Mouse (Mus musculus): ENCODE results near the gene Sox4. TPM values are rescaled to one million over a fixed set of nuclear protein-coding genes. Genes with fewer than 3 reads are reported as not detected.

The Sox4 gene
- 19.1 and 19.8 TPM in 2 replicates for polyA plus RNA-seq (2012; rRNA removed)

DNA sequence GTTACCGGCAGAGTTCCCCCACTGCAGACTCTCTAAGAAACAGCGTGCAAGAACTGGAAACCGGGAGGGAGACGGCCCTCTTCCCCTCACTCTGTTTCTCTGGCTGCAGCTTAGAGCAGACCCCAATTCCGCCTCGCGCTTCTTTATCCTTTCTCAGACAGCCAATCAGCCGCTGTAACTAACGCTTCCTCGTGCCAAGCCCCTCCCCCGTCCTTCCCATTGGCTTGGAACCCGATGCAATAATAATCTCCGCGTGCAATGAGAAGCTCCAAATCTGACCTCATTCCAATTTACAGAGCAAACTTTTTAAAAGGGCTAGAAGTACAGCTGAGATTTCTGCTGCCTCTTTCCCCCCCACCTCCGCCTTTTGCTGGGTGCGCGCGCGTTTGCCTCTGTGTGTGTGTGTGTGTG lies at the start of gene Sox4:
Sox4 (minus strand) TSS at position 133 of the 411 bp plus-strand sequence.
- peak; percentile 82 for DNase-seq (ENCODE audit: low spot score)

DNA sequence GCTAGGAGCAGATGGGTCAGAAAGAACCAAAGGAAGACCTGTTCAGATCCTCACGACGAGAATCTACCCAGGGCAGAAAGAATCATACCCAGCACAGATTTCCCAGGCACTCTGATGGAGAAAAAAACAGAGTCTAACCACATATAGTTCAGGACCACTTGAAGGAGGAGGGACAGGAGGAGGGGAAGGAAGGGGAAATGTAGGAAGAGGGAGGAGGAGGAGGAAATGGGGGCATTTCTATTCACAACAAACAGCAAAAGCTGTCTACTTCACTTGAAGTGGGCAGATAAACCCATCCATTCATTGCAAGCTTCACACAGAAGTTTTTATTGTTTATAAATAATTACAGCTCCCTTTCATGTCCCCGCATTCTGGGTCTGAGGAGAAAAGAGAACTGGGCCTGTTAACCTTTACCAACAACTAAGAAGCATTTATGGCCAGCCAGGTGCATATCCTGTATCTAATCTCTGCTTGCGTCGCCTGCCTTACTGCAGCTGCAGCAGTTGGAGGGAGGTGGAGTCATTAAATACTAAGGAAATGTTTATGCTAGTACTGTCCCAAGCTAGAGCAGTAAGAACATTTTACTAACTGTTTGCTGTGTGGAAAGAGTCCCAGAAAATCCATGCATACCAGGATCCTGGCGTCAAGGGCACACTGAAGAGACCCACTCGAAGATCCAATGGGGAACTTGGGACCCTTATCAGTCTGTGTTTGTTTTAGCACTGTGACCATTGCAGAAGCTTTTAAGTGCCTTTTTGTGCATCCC lies 38.6 kb upstream of the Sox4 start:
- no peak for DNase-seq (ENCODE audit: low spot score)

DNA sequence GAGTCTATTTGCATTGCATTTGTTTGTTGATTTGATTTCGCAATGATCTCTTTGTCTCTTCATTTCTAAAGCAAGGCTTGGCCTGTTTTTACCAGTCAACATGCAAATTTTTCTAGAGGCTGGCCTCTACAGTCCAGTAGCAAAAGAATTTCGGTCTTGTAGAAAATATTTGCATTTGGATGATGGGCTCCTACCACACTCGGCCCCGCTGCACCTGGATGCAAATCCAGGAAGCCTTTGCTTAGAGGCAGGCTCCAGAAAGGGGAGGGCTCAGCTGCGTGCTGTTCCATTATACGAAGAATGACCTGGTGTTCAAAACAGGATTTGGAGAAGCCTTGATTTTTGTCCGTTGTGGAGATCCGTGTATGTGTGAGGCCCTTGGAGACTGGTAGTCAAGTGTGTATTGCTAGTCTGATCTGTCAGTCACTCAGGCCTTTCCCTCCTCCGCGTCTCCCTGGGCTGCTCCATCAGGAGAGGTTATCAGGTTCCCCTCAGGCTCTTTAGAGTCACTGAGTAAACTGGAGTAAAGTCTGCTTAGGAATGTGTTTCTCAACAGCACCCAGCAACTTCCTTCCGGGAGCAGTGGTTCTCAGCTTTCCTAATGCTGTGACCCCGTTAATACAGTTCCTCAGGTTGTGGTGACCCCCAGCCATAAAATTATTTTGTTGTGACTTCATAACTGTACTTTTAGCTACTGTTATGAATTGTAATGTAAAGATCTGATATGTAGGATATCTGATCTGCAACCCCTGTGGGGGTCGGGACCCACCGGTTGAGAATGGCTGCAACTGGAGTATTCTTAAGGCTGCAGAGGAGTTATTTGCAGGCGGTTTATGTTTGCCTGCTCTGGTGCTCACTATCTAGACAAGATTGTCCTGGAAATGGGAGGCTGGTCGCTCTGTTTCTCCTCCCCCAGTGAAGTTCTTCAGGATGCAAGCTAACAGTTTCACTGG lies 35.5 kb upstream of the Sox4 start:
- no peak for DNase-seq (ENCODE audit: low spot score)

DNA sequence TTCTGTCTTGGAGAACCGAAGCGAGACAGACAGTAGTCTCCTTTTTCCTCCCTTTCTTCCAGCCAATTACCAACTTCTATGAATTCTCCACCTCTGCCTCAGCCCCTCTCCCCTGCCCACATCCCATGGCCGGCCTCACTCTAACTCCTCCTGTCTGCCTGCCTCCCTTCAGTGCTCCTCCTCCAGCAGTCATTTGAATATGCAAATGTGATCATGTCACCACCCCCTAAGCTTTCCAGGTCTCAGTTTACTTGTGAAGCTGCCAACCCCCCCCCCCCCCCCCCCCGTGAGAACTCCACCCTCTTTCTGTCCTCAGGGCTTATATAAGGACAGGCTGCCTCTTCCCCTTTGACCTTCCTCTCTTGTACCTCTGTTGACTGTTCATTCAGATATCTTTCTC lies 27.2 kb upstream of the Sox4 start:
- no peak for DNase-seq (ENCODE audit: low spot score)

DNA sequence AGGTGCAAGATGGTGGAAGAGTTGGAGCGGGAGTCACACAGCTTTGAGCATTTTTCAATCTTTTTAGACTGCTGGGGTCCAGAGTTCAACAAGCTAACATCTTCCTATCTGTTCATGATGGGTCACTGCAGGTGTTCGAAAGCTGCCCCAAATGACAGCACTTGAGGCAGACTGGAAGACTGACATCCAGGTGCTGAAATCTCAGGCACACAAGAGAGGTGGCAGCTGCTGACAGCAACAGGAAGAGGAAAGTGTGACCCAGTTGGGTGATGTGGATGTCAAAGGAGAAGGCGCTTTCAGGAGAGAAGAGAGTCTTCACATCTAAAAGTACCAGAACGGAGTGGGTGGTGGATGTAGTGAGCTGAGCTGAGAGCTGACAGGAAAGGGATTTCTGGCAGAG lies 21.5 kb upstream of the Sox4 start:
- DNase-seq (ENCODE audit: low spot score), result no peak

DNA sequence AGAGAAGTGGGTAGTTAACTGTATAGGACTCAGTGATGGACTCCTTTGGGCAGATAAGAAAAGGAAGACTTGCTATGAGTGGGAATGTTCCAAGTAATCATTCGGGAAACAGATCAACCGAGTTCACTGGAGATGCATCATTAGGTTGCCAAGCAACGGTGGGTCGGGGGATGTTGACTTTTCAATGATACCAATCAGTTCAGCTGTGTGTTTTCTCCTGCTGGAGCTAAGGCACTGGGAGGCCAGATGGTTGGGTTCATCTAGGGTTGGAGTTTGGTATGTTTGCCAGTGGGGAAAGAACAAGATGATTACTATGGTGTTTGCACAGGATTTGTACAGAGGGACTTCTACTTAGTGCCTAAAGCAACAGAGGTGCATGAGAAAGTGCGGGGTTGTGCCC lies 21.1 kb upstream of the Sox4 start:
- DNase-seq (ENCODE audit: low spot score), result no peak

DNA sequence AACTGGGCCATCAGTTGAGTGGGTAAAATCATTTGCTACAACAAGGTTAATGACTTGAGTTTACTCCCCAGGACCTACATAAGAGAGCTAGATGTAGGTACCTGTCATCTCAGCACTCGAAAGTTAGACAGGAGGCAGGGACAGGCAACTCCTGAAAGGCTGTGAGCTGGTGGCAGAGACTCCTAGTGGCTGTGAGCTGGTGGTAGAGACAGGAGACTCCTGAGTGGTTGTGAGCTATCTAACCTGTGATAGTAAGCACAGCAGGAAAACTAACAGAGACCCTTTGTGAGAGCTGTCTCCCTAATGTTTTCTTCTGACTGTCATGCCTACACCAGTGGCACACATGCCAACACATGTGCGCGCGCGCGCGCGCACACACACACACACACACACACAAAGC lies 7.4 kb upstream of the Sox4 start:
- no peak for DNase-seq (ENCODE audit: low spot score)

DNA sequence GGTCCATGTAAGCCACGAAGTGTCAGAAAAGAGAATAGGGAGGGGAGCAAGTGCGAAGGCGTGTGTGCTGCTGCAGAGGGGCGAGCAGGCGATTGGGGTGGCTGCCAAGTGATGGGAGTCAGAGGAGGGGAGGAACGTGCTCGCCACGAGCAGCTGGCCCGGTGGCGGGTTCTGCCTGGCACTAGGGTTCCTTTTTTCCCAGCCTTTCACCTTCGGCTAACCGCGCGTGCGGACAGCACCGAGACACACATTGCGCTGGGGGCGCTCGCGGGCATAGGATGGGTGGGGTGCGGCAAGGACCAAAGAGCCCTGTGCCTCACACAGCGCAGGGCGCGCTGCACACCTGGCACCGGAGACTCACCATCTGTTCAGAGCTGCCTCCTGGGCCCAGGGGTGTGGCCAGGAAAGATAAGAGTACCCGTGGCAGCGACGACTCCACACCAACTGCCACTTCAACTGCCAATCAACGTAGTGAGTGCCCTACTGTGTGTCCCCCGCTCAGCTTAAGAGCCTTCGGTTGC lies 6.0 kb upstream of the Sox4 start:
- DNase-seq (ENCODE audit: low spot score), result peak; percentile 73

DNA sequence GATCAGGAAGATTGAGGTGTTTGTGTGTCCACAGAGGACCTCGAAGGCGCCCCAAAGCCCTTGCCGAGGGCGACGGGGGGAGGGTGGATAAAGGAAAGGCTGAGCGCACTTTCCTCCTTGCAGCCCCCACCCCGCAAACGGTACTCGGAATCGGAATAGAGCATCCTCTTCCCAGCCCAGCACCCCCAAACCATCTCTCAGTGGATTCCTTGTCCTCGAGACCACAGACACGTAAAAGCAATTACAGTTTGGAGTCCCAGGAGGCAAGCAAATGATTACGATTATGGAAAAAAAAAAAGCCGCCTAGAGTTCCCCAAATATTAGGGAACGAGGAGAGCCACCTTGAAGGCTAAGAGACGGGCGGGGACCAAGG lies 5.5 kb upstream of the Sox4 start:
- DNase-seq (ENCODE audit: low spot score), result no peak

DNA sequence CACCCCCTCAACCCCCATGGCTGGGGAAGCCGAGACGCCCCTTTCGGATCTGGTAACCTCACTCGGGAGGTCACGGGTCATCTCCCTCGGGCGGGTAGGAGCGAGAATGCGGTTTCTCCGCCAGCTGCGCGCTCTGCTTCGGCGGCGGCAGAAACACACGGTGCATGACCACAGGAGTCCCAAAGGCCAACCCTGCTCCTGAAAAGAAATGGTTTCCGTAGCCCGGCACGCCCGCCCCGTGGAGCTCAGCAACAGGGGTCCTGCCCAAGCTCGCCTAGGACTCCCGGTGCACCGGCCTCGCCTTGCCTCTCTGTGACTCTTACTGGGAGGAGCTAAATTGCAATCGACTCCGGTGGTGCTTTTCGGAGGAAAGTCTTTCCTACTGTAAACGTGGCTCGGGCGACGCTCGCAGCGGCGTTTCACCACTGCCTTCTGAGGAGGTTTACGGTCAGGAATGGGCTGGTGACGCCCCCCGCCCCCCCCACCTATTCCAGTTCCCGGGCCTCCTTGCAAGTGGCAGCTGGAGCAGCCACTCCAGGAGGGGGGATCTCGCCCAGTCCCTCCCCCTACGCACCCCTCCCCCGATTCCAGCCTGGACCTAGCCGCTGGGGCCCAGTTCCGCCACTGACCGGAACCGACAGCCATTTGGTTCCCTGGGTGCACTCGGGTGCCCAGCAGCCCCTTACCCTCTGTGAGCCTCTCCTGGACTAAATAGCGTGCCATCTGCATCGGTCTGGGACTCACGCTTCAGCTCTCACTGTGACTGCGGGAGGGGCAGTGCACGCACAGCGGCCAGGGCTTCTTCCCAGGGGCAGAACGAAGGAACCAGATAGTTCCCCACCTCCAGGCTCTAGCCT lies 4.9 kb upstream of the Sox4 start:
- peak; percentile 65 for DNase-seq (ENCODE audit: low spot score)

DNA sequence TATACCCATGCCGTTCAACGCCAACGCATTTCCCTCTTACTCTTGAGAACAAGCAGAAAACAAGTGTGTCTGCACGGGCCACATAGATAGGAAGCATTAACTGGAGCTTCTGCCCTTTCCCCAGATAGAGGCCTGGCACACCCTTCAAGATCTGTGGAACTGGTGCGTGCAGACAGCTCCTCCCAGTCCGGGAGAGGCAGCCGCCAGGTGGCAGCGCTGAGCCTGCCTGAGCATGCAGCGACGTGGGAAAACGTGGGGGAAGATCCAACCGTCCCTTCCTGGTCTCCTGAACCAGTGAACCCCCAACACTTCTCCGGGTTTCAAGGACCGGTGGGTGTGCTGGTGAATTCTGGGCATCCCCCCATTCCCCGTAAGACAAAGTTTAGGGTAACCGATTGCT lies 4.3 kb upstream of the Sox4 start:
- peak; percentile 91 for DNase-seq (ENCODE audit: low spot score)

DNA sequence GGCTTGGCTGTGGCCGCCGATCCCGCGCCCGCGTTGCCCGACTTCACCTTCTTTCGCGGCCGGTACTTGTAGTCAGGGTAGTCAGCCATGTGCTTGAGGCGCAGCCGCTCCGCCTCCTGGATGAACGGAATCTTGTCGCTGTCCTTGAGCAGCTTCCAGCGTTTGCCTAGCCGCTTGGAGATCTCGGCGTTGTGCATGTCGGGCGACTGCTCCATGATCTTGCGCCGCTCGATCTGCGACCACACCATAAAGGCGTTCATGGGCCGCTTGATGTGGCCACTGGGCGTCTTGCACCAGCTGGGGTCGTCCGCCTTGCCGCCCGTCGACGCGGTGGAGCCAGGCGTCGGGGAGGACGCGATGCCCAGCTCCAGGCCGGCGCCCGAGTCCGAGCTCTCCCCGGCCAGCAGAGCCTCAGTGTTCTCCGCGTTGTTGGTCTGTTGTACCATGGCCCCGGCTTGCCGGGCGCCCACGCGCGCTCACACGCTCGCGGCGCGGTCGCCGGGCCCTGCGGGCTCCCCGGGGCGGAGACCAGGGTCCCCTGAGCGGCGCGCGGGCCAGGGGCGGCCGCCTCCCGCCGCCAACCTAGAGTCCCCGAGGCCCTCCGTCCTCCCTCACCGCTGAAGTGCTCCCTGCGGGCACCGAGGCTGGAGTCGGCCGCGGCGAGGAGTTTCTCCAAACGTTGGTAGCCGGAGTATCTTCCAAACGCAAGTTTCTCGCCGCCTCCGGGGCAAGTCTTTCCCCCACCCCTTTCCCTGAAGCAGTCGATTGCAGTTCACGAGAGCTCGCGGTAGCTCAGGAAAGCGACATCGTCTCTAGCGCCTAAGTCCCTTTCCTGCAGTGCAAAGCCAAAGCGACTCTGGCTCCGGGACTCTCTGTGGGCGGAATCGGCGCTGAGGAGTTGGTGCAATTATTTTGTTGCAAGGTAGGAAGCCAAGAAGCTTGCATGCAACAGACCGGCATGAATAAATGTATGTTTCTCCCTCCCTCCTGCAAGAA lies 639 bp downstream of the Sox4 start:
- DNase-seq (ENCODE audit: low spot score), result peak; percentile 55

DNA sequence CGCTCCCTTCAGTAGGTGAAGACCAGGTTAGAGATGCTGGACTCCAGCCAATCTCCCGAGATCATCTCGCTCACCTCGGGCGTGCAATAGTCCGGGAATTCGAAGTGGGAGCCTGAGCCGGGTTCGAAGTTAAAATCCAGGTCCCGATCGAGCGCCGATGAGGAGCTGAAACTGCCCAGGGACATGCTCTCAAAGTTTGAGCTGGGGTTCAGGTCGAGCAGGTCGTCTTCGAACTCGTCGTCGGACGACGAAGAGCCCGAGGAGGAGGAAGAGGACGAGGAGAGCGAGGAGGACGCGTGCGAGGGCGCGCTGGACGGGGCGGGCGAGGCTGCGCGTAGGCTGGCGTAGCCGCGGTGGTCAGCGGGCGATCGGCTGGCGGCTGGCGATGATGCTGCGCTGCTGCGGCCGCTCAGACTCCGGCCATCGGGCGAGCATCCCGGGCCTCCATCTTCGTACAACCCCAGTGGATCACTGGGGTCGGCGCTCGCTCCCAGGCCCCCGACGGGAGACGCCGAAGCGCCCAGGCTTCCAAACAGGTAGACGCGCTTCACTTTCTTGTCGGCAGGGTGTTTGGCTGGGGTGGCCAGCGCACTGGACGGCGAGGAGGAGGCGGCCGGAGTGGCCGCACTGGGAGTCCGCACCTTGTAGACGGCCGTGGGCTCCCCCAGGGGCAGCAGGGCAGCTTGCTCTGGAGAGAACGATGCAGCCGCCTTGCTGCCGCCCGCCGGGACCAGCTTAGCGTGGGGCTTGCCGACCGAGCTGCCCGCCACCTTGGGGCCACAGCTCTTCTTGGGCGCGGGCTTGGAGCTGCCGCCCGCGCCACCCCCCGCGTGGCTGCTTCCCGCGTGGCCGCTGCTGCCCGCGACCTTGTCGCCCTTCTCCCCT lies 1.6 kb downstream of the Sox4 start:
- peak; percentile 61 for DNase-seq (ENCODE audit: low spot score)

DNA sequence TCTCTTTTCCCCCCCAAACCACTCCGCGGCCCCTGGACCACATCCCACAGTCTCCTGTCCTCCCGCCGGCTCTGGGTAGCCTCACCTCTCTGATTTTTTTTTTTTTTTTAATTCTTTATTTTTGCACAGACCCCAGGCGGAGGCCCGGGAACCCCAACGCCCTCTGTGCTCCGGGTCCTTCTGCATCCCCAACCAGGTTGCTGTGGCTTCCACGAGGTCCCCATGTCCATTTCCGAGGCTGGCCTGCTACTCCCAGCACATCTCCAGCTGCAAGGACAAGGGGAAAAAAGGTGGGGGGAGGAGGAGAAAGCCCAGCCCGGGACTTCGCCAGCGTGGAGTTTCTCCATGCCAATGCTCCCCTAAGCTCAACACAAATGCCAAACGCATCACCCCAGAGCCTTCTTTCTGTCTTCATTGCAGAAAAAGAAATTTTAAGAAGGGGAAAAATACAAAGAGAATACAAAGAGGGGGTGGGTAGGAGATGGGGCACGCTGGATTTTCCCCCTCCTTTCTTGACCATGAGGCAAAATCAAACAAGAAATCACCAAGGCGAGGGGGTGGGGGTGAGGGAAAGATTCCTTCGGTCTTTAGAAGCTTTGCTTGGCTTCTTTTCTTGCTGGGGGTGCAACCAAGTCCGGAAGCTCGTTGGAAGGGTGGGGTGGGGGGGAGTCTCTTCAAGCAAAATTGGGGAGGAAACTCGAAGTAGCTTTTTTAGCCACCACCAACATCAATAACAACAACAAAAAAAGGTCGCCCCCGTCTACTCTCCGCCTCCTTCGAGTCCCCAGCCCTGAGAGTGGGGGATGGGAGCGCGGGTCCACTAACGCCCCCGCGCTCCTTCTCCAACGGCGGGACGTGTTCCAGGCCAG lies 2.7 kb downstream of the Sox4 start:
- DNase-seq (ENCODE audit: low spot score), result peak; percentile 42

DNA sequence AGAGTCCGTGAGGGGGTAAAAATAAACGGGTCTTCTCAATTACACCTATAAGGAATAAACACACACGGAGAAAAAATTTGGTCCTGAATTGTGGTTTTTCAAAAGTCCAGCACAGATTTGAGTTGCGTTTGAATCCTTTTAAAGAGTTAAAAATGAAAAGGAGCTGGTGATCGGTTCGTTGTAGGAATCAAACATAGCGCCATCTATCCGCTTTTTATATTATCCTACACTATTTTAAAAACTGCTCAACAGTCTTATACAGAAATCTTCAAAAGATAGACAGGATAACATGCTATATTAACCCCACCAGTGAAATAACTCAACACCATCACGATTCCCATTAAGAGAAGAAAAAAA lies 3.3 kb downstream of the Sox4 start:
- DNase-seq (ENCODE audit: low spot score), result no peak

DNA sequence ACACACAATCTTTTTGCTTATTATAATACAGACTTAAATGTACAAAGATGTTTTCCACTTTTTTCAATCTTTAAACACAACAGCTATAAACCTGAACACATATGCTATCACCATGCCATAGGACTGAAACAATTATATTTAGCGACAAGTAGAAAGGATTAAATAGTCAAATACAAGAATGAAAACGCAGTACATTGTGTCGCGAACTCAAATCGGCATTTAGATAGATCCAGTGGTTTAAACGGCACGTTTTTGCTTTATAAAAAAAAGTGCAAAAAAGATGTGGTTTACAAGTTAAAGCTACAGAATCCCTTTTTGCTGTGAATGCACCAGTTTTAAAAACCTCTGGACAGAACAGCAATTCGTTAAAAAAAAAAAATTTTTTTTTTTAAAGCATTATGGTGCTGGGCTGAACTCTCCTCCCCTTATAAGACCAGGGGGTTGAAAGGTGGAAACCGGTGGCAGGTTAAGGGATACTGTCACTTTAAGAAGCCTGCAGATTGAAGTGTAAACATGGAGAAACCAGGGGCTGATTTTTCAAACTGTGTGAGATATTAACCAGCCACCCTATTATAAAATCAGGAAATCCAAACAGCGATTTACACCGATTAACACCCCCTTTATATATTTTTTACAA lies 4.1 kb downstream of the Sox4 start:
- DNase-seq (ENCODE audit: low spot score), result no peak

DNA sequence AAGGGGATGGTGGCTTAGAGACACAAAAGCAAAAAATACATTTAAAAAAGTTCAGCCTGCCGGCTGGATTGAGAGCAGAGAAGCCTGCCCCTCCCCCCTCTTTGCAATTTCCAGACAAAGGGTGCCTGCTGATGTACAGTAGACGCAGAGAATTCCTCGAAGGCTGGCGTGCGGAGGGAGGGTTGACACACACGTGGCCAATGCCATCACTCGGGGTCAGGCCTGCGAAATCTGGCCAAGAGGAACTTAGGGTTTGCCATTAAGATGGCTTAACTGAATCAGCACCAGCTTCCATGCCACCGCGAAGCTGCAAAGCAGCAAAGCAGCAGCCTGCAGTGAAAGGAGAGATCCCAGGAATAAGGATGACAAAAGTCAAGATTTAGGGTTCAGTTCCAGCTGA lies 5.0 kb downstream of the Sox4 start:
- DNase-seq (ENCODE audit: low spot score), result no peak

All from urinary bladder, adult 2 months (tissue).